Comparison of ENCODE assay signal across 11 mouse cellular contexts in the genomic region with DNA sequence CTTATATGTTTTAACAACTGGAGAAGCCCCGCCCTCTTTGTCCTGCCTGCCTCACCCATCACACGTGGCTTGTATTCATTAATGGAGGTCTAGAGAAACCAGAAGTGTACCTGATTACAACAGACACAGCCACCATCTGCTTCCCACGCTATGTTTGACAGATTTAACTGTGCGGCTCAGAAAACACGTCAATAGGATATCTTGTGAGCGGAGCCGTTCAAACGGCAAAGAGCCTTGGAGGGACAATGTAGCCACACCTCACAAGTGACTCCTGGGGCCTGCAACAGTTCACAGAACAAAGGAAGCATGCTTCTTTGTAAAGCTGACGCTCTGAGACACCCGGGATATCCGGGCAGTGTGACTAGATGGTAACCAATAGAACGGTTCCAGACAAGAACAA.
DNase-seq lines count a peak whose midpoint lies in the region; ATAC-seq lines count a peak whose summit lies in the region.
"Had no signal": no experiment of that assay in that cellular context is flagged by ENCODE, and none has a peak within 500 bp of the region (broad histone marks: within the 10 kb centered on the region; RNA-seq: fewer than 3 reads in every experiment).

No protein-coding gene starts in this region.

- DNase-seq in heart, adult 8-10 months (ENCODE audit: low spot score), result peak; percentile 34
- no peak for DNase-seq in heart, postnatal 4 days
- DNase-seq in forebrain, embryonic 11.5 days (ENCODE audit: low spot score), result no peak
- peak; percentile 42 for DNase-seq in retina, embryonic 14.5 days (ENCODE audit: low spot score)
- DNase-seq in layer of hippocampus, adult 9-11 months, result no peak
- no peak for DNase-seq in urinary bladder, postnatal 10 days (ENCODE audit: low spot score)
- no peak for DNase-seq in spleen, adult 18-20 months

- no peak overlapping the region for H3K9ac ChIP-seq in forebrain, embryonic 11.5 days (ENCODE audit: low read length)
- H3K9ac ChIP-seq in intestine, embryonic 15.5 days, result no peak overlapping the region
- H3K9ac ChIP-seq: embryonic facial prominence, embryonic 12.5 days; liver, embryonic 15.5 days; stomach, embryonic 15.5 days had no signal

- no peaks in the 10 kb centered on the region for H3K9me3 ChIP-seq in forebrain, embryonic 11.5 days (ENCODE audit: control insufficient read depth, low read length)
- no peaks in the 10 kb centered on the region for H3K9me3 ChIP-seq in intestine, embryonic 15.5 days
- H3K9me3 ChIP-seq: embryonic facial prominence, embryonic 12.5 days; liver, embryonic 15.5 days; stomach, embryonic 15.5 days had no signal

- peak; percentile 63 for ATAC-seq in forebrain, embryonic 11.5 days (replicated peaks; ENCODE audit: low FRiP score)
- ATAC-seq in intestine, embryonic 15.5 days, result peak; percentile 71

- no peak overlapping the region for H3K4me2 ChIP-seq in forebrain, embryonic 11.5 days (ENCODE audit: low read depth, low read length, severe bottlenecking)
- no peak overlapping the region for H3K4me2 ChIP-seq in intestine, embryonic 15.5 days (replicated peaks)
- H3K4me2 ChIP-seq: embryonic facial prominence, embryonic 12.5 days; liver, embryonic 15.5 days; stomach, embryonic 15.5 days had no signal

- 23% methylated on average over 12 of the region's 12 CpGs for WGBS in forebrain, embryonic 11.5 days
- 65% methylated on average over 12 of the region's 12 CpGs for WGBS in intestine, embryonic 15.5 days

- H3K36me3 ChIP-seq in forebrain, embryonic 11.5 days (ENCODE audit: control insufficient read depth, insufficient read depth, low read length), result no peaks in the 10 kb centered on the region
- H3K36me3 ChIP-seq in intestine, embryonic 15.5 days, result no peaks in the 10 kb centered on the region
- H3K36me3 ChIP-seq: embryonic facial prominence, embryonic 12.5 days; liver, embryonic 15.5 days; stomach, embryonic 15.5 days had no signal

- no peak overlapping the region for H3K27ac ChIP-seq in forebrain, embryonic 11.5 days (ENCODE audit: low read depth, low read length)
- no peak overlapping the region for H3K27ac ChIP-seq in intestine, embryonic 15.5 days
- H3K27ac ChIP-seq: embryonic facial prominence, embryonic 12.5 days; liver, embryonic 15.5 days; stomach, embryonic 15.5 days had no signal

- no peak overlapping the region for H3K4me3 ChIP-seq in forebrain, embryonic 11.5 days (ENCODE audit: low read depth, low read length)
- H3K4me3 ChIP-seq in intestine, embryonic 15.5 days (replicated peaks), result no peak overlapping the region
- H3K4me3 ChIP-seq: embryonic facial prominence, embryonic 12.5 days; liver, embryonic 15.5 days; stomach, embryonic 15.5 days had no signal

- peaks cover 4% of the 10 kb centered on the region; the same call in 1 of the 2 replicates for H3K4me1 ChIP-seq in forebrain, embryonic 11.5 days (replicated peaks; ENCODE audit: control insufficient read depth, insufficient read depth, low read length)
- no peaks in the 10 kb centered on the region for H3K4me1 ChIP-seq in intestine, embryonic 15.5 days (replicated peaks)
- H3K4me1 ChIP-seq: embryonic facial prominence, embryonic 12.5 days; liver, embryonic 15.5 days; stomach, embryonic 15.5 days had no signal

- H3K27me3 ChIP-seq in forebrain, embryonic 11.5 days (ENCODE audit: control insufficient read depth, insufficient read depth, low read length), result no peaks in the 10 kb centered on the region
- H3K27me3 ChIP-seq in intestine, embryonic 15.5 days (replicated peaks), result no peaks in the 10 kb centered on the region
- H3K27me3 ChIP-seq: embryonic facial prominence, embryonic 12.5 days; liver, embryonic 15.5 days; stomach, embryonic 15.5 days had no signal

Comparison
In these comparisons a context has a peak if more than half of its experiments do, and no peak if none do; other contexts are left out.
1. DNase-seq: peak in heart, adult 8-10 months (single experiment) and retina, embryonic 14.5 days (single experiment); none in heart, postnatal 4 days (single experiment), forebrain, embryonic 11.5 days (single experiment), layer of hippocampus, adult 9-11 months (single experiment), urinary bladder, postnatal 10 days (single experiment) and spleen, adult 18-20 months (0 of 2).